Mouse (Mus musculus) megakaryocyte progenitor cell, adult 5-6 weeks (primary cell): ENCODE data around the gene Neurog3. TPM values are rescaled to one million over a fixed set of nuclear protein-coding genes. Genes with fewer than 3 reads are reported as not detected.
A peak's percentile ranks its signal among the peaks of the same experiment; 100 is the strongest.

Experiments
- ATAC-seq: replicated peaks from 2 replicates; pipeline ENCODE4 v1.8.0; 2016; ENCODE audit warnings: mild to moderate bottlenecking, moderate TSS enrichment, inconsistent platforms; ENCODE audit not compliant: poor library complexity
- total RNA-seq, 2 experiments: library from RNA; stranded (forward) in 1 of 2; stranded (reverse) in 1 of 2; fragments of 157-497, 149-512 nt in 1 of 2; fragments of 200-1000 nt in 1 of 2; gene quantifications; 2 replicates each; pipeline versions ENCODE4 v1.2.3 to v1.2.4; 2015 to 2017

Neurog3 gene
- total RNA-seq, 2 experiments from 2014 or later, result not detected

DNA sequence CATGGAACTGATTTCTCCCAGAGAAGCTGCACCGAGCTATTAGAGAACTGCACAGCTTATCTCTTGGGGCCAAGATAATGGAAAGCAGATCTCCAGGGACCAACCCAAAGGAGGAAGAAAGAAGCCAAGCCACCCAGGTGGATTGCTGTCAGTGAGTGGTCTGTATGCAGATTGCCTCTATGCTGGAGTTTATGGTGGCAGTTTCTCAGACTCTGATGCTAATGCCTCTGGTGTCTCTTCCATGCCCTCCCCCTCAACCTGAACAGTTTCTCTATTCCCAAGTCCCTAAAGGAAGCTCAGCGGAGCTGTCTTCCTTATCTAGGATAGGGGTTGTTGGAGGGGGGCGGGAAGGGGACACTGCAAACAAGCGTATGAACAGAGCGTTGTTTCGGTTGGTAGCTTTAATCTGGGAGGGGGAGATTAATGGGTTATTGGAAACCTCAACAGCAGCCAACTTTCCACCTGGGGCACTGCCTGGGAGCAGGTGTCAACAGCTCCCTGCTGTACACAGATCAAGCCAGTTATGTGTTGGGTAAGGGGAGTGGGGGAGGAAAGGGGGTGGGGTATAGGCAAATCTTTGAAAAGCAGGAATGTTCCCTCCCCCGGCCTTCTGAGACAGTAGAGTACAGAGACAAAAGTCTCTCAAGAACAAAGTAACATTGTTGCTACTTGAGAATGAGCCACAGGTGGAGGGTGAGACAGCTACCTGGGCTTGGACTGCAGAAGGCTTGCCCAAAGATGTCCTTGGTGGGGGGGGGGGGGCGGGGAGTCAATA, 3.0 kb downstream of the Neurog3 start:
- ATAC-seq, result no peak

DNA sequence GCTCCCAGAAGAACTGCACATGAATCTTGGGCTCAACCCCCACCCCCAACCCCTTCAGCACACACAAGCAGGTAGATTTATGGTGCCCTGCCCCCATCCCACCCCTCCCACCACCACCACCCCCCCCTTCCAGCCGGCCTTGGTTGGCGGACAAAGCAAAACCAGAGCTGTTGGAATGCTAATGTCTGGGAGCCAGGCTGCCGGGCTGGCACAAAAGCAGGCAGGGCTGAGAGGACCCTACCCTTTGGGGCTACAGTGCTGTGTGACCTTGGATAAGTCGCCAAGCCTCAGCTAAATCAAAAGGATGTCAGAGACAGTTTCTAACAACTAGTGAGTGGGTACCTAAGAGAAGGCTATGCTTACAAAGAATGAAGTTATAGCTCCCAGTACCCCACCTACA, 4.3 kb downstream of the Neurog3 start:
- no peak for ATAC-seq

DNA sequence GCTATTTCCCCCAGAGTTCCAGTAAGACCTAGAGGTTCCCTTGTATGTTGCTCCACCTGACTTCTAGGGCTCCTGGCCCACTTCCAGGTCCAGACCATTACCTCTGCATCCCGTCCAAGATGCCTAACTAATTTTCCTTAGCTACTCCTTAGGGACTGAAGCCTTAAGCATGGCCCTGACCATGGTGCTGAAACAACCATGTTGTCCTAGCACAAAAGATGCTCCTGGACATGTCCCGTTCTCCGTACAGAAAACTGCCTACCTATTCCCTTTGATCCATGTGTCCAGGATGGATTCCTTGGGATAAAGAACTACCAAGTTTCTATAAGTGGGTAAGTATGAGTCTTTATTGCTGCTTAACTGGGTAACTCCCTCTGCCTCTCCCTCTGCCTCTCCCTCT, 5.2 kb downstream of the Neurog3 start:
- no peak for ATAC-seq

DNA sequence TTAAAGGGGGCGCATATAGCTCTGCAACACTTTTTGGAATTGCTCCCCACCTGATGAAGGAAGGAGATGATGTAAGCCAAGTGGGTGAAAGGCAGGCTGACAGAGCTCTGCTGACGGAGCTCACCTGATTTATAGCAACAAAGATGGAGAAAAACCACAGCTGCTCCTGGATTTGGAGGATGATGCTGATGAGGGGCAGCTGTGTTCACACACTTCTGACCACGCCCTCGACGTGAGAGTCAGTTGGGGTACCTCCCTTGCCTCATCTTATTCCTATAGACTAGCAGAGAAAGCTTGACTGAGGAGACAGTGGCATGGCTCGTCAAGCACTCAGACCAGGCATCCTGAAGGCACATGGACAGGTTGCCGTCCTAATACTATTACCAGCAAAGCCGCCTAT, 10.9 kb downstream of the Neurog3 start, which contains the start of gene Fam241b:
Gene Fam241b (minus strand): TSS at position 101 of the 400 bp plus-strand sequence.
- no peak for ATAC-seq

DNA sequence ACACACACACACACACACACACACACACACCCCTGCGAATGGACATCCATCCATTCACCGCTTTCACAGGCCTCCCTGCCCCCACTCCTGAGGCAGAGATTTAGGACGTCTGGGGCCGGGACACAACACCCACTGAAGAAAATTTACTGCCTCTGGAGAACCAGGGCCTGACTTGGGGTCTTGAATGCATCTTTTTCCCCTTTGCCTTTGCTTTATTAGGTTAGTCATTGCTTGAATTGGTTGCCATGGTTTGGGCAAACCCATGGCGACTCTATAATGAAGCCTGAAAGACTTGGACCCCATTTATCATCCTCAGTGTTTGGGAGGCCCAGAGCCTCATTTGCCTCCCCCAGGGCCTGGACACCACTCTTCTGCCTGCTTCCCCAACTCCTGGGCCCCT, 13.1 kb downstream of the Neurog3 start:
- ATAC-seq, result no peak

DNA sequence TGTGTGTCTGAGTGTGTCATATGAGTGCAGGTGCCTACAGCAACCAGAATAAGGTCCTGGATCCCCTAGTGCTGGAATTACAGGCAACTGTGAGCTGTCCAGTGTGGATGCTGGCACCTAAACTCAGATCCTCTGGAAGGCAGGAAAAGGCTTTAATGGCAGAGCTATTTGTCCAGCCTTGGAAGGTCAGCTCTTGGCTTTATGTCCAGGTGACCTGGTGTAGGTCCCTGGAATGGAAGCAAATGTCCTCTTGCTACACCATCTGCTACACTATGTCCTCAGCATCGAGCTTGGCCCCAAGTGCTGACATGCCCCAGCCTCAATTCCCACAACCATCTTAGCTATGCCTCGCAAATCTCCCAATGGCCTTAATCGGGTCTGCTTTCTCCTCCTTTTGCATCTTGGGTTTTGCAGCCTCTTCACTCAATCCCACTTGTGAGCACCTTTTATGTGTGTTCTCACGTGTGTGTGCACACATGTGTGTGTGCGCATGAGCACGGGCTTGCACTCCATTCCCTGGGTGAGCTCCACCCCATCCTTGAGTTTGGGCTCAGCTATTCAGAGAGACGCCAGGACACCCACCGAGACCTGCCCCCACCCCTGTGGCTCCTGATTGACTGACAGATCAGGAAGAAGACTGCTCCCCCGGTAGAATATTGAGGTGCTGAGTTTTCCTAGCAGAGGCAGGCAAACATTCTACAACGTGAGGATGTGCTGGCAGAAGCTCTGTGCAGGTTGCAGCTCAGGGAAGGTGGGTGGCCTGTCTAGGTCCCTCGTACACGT, 14.8 kb downstream of the Neurog3 start:
- ATAC-seq, result no peak

DNA sequence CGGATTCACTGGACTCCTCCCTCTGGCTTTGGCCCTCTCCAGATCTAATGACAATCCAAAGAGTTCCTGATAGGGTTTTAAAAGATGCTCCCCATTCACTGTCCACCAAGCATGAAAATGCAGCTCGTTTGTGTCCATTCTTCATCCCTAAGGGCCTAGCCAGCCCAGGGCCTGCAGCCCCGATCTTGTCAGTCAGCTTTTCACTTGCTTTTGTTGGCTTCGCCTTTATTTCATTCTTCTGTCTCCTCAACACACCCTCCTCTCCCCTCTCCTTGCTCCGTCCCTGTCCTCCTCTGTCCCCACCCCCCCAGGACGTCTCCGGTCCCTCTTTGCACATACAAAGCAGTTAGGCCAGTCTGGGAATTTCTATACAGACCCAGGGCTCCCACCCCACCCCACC, 17.0 kb downstream of the Neurog3 start:
- no peak for ATAC-seq

DNA sequence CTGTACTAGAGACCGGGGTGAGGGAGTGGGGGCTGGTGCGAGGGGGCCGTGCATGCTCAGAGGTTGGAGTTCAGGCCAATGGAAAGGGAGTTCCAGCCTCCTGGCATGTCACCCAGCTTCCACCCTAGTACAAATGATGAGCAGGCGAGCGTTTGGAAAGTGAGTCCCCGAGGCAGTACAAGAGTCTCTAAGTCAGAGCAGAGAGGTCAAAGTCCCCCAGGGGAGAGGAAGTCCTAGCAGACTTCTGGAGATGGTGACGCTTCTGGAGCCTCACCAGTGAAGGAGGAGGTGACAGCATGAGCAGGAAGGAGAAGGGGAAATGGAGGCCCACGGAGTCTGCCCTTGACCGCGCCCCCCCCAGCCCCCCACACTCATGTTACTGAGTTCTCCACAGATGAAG, 29.5 kb downstream of the Neurog3 start:
- ATAC-seq, result no peak

DNA sequence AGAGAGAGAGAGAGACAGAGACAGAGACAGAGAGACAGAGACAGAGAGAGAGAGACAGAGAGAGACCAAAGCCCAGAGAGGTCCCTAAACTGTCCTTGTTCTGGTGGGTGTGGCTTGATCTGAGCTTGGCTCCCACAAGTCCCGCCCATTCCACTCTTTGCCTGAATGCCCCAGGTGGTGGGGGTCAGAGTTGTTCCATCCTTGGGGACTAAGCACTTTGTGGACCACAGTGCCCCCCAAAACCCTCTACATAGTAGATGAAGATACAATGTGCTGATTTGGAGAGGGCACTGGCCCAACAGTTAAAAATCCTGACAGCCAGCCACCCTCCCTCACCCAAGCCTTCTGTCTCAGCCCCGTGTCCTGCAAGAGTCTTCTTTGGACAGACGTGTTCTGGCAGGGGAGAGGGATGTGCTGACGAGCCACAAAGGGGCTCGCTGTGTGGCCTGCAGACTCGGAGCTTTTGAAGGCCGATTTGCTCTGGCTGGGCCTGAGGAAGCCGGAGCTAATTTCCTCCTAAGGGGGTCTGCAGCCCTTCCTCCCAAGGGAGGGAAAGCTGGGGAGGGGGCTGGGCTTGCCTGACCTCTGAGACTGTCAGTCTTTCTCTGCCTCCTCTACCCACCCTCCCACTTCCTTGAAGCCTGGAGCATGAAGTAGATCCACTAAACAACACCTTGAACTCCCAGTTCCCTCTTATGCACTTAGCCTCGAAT, 40.1 kb downstream of the Neurog3 start:
- ATAC-seq, result no peak

DNA sequence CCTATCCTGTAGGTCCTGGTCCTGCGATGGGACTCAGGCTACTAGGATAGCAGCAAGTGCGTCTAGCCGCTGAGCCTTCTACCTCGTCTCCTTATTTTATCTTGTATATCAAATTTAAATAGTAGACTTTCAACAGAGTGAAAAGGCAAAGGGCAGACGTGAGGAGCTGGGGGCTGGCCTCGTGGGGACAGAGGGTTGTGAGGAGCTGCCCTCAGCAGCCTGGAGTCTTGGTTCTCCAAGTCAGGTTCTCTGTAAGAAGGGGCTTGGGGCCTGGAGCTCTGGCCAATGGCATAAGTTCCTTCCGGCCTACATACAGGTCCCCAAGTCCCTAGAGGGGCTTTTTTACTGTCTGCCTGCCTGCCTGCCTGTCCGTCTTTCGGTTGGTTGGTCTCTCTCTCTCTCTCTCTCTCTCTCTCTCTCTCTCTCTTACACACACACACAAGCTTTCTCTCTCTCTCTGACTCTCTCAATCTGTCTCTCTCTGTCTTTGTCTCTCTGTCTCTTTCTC, 41.1 kb downstream of the Neurog3 start:
- no peak for ATAC-seq

DNA sequence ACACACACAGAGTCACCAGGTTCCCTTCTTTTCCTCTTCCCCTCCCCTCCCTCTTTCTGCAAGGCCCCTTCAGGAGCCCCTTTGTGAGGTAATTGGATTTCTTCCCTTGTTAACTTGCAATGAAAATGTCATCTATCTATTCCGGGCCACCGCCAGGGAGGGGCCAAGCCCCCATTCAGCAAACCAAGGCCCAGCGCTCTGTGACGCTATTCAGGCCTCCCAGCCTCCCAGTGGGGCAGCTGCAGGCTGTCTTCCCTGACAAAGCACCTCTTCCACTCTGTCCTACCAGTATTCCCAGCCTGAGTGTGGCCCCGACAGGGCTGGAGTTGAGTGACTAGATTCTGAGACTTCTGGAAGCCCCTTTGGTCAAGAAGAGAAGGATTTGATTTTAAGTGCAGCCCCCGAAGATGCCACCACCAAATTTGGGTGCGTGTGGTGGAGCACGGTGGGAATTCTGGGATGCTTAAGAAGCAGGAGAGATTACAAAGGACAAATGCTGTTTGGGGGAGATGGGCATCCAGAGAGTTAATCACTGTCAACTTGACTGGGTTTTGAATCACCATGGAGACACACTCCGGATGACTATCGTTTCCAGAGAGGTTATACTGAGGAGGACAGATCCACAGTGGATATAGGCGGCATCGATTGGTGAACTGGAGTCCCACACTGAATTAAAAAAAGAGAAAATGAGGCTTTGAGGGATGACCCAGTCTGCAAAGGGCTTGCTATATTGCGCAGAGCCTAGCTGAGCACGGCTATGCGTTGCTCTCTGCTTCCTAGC, 41.8 kb downstream of the Neurog3 start:
- no peak for ATAC-seq

DNA sequence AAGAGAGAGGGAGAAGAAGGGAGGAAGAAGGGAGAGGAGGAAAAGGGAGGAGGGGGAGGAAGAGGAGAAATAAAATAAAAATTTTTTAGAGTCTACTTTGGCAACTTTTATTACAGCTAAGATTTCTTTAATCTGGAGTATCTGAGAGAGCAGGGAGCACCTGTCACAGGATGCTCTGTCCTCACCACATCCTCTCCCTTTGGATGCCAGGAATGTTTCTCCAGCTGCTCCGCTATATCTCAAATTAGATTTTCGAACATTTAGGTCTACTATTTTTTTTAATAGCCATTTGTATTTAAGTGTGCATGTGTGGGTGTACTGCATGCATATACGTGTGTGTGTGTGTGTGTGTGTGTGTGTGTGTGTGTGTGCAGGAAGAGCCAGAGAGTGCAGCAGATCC, 47.1 kb downstream of the Neurog3 start:
- ATAC-seq, result no peak

DNA sequence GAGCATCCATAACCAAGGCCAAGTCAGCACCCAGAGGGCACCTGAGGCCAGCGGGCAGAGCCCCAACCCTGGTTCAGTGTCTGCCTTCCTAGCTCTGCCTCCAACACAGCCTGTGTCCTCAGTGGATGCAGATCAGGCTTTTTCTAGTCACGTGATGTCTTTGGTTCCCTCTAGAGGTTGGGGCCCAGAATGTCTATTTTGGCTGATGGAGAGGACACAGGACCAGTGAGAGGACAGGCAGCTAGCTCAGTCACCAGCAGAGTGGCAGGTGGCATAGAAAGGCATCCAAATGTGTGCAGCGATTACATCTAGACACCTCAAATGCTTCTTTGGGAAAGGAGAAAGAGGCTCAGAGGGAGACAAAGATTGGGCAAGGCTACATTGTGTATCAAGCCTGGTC, 48.8 kb downstream of the Neurog3 start:
- ATAC-seq, result no peak; the same call in 1 of the 2 replicates

DNA sequence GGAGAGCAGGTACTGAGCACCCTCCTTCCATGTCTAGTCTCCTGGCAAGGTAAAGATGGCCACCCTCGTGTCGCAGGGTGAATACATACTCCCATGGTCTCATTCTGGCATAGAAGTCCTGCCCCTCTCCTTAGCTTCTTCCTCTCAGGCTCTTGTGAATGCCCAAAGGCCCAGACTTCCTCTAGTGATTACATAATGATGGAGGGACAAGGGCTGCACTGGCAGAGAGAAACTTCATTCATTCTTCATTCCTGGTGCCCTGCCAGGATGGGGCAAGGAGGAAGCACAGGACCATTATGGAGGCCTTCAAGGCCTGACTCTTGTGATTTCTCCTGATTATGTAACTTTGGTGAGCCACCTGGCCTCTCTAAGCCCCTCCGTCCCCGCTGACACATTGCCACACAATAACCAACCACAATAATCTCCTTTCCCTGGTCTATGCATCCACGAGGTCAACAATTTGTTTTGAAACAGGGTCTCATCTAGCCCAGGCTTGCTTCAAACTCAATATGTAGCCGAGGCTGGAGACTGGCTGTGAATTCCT, 49.7 kb downstream of the Neurog3 start:
- peak; percentile 50 for ATAC-seq

DNA sequence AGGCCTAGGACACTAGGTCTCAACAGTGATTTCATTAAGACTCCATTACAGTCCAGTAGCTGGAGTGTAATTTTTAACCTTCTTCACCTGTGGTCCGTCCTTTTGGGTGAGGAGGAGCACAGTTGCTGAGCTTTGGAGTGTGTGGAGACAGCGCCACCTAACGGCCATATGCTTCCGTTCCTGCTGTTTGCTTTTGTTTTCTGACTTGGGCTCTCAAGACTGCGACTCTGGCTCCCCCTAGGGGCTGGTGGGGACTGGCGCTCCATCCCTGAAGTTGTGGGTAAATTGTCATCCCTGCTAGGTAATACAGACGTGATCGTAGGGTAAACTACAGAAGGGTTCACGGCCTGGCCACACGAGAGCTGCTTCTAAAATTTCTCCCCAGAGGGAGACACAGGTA, 50.2 kb downstream of the Neurog3 start:
- ATAC-seq, result peak; percentile 94

Other genes with a start within 250 kb of the Neurog3 start
- gene Col13a1, start 154.0 kb upstream of the Neurog3 start, total RNA-seq (2015), result not detected in 2 replicates
- gene Col13a1, start 154.0 kb upstream of the Neurog3 start, total RNA-seq (2017), result not detected in 2 replicates
- not detected in 2 replicates for gene Fam241b, start 10.8 kb downstream of the Neurog3 start, total RNA-seq (2015)
- gene Fam241b, start 10.8 kb downstream of the Neurog3 start, total RNA-seq (2017), result not detected in 2 replicates
- 0.15 and 0.49 TPM in 2 replicates for gene Tspan15, start 98.2 kb downstream of the Neurog3 start, total RNA-seq (2015)
- 0.21 TPM in 1 of 2 replicates, not detected in the other for gene Tspan15, start 98.2 kb downstream of the Neurog3 start, total RNA-seq (2017)
- gene Tacr2, start 119.3 kb downstream of the Neurog3 start, total RNA-seq (2015), result not detected in 2 replicates
- not detected in 2 replicates for gene Tacr2, start 119.3 kb downstream of the Neurog3 start, total RNA-seq (2017)
- gene Hk1, start 246.8 kb downstream of the Neurog3 start, total RNA-seq (2015), result 30.9 and 37.2 TPM in 2 replicates
- 86.2 and 116 TPM in 2 replicates for gene Hk1, start 246.8 kb downstream of the Neurog3 start, total RNA-seq (2017)